Mouse (Mus musculus): ENCODE measurements at regions not wholly inside any gene's neighbourhood (a gene's known extent, or its start where the extent isn't known, plus 50 kb on each side); places are given as distances from the start of the nearest gene placed in this dataset.

DNA sequence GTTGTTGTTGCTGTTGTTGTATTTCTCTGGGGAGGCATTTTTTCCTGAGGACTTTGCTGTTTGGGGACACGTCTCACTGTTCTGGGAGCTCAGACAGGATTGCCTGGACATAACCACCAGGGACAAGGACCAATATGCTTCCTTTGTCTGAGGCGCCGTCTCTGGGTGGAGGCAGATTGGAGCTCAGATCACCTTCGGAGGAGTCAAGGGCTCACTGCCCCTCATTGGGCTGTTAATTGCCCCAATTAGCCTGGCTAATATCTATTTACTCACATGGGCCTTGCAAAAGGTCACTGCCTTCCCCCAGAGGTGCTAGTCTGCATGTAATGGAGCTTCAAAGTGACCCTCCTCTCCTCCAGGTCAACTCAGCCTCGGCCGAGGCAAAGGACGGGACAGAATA, 270.5 kb downstream of the 3100002H09Rik start:
- Histone ChIP-seq H3K36me3 (no peaks in the 10 kb centered on the region), H3K4me3 (replicated peaks) (no peak overlapping the region), H3K27ac (no peak overlapping the region), H3K9ac (no peak overlapping the region), H3K9me3 (replicated peaks) (0 out of 2 replicates have a peak, but pooled peaks cover 5% of the 10 kb centered on the region), H3K4me1 (0 out of 2 replicates have a peak, but pooled peaks cover 3% of the 10 kb centered on the region), H3K4me2 (no peak overlapping the region), H3K27me3 (peaks cover 11% of the 10 kb centered on the region; the same call in 1 of the 2 replicates)
- ATAC-seq (replicated peaks; ENCODE audit: low FRiP score) = no peak
- WGBS = 16% methylated on average over 7 of the region's 7 CpGs

DNA sequence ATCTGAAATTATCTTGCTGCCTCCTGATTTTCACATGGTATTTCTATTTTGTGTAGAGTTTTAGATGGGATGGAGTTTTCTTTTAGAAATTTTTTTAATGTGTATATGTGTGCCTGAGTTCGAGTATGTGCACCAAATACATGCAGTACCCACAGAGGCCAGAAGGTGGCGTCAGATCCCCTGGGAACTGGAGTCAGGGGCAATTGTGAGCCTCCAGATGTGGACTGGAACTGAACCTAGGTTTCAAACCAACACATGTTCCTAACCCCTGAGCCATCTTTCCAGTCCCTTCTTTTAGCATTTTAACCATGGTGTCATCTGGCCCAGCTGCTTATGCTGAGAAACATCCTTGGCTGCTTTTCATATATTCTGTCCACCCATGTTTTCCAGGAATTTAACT, 274.9 kb downstream of the 3100002H09Rik start:
- Histone ChIP-seq H3K27ac (no peak overlapping the region), H3K36me3 (no peaks in the 10 kb centered on the region), H3K4me3 (replicated peaks) (no peak overlapping the region), H3K9me3 (replicated peaks) (0 out of 2 replicates have a peak, but pooled peaks cover 5% of the 10 kb centered on the region), H3K4me1 (0 out of 2 replicates have a peak, but pooled peaks cover 3% of the 10 kb centered on the region), H3K4me2 (no peak overlapping the region), H3K9ac (no peak overlapping the region), H3K27me3 (peaks cover 9% of the 10 kb centered on the region; the same call in 1 of the 2 replicates)
- no peak for ATAC-seq (replicated peaks; ENCODE audit: low FRiP score)
- WGBS = 67% methylated on average over 2 of the region's 2 CpGs

DNA sequence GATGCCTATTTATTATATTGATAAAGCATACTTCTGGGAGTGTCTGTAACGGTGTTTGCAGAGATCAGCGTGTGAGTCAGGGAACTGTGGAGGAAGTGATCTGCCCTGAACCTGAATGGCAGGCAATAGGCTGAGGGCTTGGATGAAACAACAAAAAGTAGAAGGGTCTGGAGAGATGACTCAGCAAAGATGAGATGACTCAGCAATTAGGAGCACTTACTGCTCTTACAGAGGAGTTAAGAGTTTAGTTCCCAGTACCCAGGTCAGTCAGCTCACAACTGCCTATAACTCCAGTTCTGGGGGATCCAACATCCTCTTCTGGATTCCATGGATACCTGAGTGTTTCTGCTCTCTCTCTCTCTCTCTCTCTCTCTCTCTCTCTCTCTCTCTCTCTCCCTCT, 277.6 kb downstream of the 3100002H09Rik start:
- Histone ChIP-seq H3K4me2 (no peak overlapping the region), H3K36me3 (no peaks in the 10 kb centered on the region), H3K27me3 (0 out of 2 replicates have a peak, but pooled peaks cover 6% of the 10 kb centered on the region), H3K27ac (no peak overlapping the region), H3K4me1 (no peaks in the 10 kb centered on the region), H3K9me3 (replicated peaks) (peaks cover 5% of the 10 kb centered on the region; the same call in 1 of the 2 replicates), H3K9ac (no peak overlapping the region), H3K4me3 (replicated peaks) (no peak overlapping the region)
- no peak for ATAC-seq (replicated peaks; ENCODE audit: low FRiP score)
- 83% methylated on average over 2 of the region's 2 CpGs for WGBS

DNA sequence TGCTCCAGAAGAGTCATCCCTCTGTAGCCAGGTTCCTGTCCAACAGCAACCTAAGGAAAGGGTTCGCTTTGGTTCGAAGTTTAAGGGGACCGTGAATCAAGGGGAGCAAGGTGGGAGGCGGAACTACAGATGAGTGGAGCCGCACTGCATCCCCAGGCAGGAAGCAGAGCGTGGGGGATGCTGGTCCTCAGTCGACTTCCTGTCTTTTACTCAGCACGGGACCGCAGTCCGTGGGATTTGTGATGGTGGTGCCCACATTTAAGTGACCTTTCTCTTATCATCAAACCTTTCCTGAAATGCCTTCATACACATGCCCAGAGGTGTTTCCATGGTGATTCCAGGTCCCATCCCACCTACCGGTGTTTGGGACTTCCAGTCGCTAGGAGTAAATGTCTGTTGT, 278.2 kb downstream of the 3100002H09Rik start:
- no peak for ATAC-seq (replicated peaks; ENCODE audit: low FRiP score)
- no peak overlapping the region for H3K9ac ChIP-seq
- peaks cover 5% of the 10 kb centered on the region; the same call in 1 of the 2 replicates for H3K9me3 ChIP-seq (replicated peaks)
- H3K27me3 ChIP-seq = 0 out of 2 replicates have a peak, but pooled peaks cover 7% of the 10 kb centered on the region
- no peak overlapping the region for H3K4me2 ChIP-seq
- 80% methylated on average over 12 of the region's 12 CpGs for WGBS
- no peak overlapping the region for H3K4me3 ChIP-seq (replicated peaks)
- H3K36me3 ChIP-seq = no peaks in the 10 kb centered on the region
- H3K27ac ChIP-seq = no peak overlapping the region
- H3K4me1 ChIP-seq = no peaks in the 10 kb centered on the region

DNA sequence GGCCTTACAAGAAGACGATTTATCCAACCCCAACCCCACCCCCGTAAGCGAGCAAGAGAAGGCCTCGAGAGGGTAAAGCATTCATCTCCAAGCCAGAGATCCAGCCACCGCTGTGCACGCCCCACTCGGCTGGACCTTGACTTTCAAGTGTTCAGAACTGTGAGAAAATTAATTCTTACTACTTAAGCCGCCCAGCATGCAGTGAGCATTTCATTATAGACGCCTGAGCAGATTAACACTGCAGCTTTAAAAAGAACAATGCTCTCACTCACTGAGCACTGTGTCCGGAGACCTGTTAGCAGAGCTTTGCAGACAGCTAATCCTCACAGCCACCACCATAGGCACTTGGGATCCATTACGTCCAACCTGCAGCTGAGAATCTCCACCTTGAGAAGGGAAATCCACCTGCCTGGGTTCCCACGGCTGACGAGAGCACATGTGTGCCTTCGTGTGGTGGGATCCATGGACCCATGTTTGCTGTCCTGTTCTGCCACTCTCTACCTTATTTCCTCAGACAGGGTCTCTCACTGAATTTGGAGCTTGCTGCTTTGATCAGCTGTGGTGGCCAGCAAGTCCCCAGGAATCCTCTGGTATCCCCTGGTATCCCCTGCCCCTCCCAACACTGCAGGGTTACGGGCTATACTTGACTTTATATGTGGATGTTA, 281.4 kb downstream of the 3100002H09Rik start:
- no peak overlapping the region for H3K4me2 ChIP-seq
- no peaks in the 10 kb centered on the region for H3K36me3 ChIP-seq
- no peak overlapping the region for H3K4me3 ChIP-seq (replicated peaks)
- no peaks in the 10 kb centered on the region; the same call in 1 of the 2 replicates for H3K9me3 ChIP-seq (replicated peaks)
- 0 out of 2 replicates have a peak, but pooled peaks cover 7% of the 10 kb centered on the region for H3K27me3 ChIP-seq
- no peak overlapping the region for H3K27ac ChIP-seq
- ATAC-seq (replicated peaks; ENCODE audit: low FRiP score) = no peak
- 76% methylated on average over 15 of the region's 15 CpGs for WGBS
- no peak overlapping the region for H3K9ac ChIP-seq
- H3K4me1 ChIP-seq = no peaks in the 10 kb centered on the region

DNA sequence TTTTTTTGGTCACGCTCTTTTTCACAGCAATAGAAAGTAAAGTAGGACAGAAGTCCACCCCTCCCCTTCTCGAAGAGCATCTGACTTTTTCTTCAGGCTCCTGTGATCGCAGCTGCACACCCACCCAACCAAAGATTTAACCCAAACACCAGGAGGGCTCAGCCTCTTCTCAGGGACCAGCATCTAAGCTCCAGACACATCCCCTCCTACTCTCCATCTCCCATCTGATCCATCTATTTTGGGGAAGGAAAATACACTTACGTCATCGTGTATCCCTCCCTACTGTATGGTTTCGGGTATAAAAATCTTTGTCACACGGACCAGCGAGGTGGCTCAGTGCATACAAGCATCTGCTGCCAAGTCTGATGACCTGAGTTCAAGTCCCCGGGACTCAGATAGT, 284.3 kb downstream of the 3100002H09Rik start:
- Histone ChIP-seq H3K9me3 (replicated peaks) (no peaks in the 10 kb centered on the region; the same call in 1 of the 2 replicates), H3K4me1 (no peaks in the 10 kb centered on the region), H3K27me3 (0 out of 2 replicates have a peak, but pooled peaks cover 2% of the 10 kb centered on the region), H3K9ac (no peak overlapping the region), H3K36me3 (no peaks in the 10 kb centered on the region), H3K4me2 (no peak overlapping the region), H3K27ac (no peak overlapping the region), H3K4me3 (replicated peaks) (no peak overlapping the region)
- WGBS = 87% methylated on average over 9 of the region's 9 CpGs
- no peak for ATAC-seq (replicated peaks; ENCODE audit: low FRiP score)

DNA sequence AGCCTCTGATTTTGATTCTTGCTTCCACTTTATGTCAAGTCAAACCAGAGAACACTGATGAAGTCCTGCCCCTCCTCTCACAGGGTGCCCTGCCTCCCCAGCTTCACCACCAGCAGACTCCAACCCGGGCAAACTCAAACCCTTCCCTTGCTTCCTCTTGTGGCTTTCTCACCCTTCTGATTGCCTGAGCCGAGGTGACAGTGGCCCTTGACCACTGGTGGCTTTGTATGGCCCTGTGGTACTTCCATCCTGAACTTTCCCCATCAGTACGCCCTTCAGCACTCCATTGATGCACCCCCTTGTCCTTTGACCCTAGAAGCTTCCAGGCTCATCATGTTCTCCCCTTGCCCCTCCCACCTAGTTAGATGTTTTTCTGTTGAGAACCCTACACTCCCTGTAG, 287.0 kb downstream of the 3100002H09Rik start:
- H3K27me3 ChIP-seq = peaks cover 10% of the 10 kb centered on the region; the same call in 1 of the 2 replicates
- no peak overlapping the region for H3K9ac ChIP-seq
- no peaks in the 10 kb centered on the region; the same call in 1 of the 2 replicates for H3K9me3 ChIP-seq (replicated peaks)
- H3K4me3 ChIP-seq (replicated peaks) = no peak overlapping the region
- no peak overlapping the region for H3K27ac ChIP-seq
- H3K36me3 ChIP-seq = no peaks in the 10 kb centered on the region
- H3K4me2 ChIP-seq = no peak overlapping the region
- no peak for ATAC-seq (replicated peaks; ENCODE audit: low FRiP score)
- no peaks in the 10 kb centered on the region for H3K4me1 ChIP-seq
- WGBS = 69% methylated on average over 3 of the region's 3 CpGs

DNA sequence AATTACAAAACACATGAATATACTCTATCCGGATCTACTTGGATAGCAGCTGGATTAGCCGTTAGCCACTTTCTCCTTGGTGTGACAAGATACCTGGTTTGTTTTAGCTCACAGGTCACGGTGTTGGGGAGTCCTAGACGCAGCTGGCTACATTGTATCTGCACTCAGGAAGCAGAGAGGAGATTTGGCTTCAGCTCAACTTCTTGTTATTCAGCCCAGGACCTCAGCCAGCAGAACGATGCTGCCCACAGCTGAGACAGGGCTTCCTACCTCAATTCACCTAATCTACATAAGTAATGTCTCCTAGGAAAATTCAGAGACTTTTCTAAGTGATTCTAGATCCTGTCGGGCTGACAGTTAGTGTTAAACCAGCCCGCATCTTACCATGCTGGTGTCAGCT, 289.4 kb downstream of the 3100002H09Rik start:
- Histone ChIP-seq H3K4me3 (replicated peaks) (no peak overlapping the region), H3K36me3 (no peaks in the 10 kb centered on the region), H3K27me3 (peaks cover 8% of the 10 kb centered on the region; the same call in 1 of the 2 replicates), H3K4me2 (no peak overlapping the region), H3K9me3 (replicated peaks) (no peaks in the 10 kb centered on the region), H3K4me1 (no peaks in the 10 kb centered on the region), H3K9ac (no peak overlapping the region), H3K27ac (no peak overlapping the region)
- no peak for ATAC-seq (replicated peaks; ENCODE audit: low FRiP score)
- 68% methylated on average over 7 of the region's 7 CpGs for WGBS

DNA sequence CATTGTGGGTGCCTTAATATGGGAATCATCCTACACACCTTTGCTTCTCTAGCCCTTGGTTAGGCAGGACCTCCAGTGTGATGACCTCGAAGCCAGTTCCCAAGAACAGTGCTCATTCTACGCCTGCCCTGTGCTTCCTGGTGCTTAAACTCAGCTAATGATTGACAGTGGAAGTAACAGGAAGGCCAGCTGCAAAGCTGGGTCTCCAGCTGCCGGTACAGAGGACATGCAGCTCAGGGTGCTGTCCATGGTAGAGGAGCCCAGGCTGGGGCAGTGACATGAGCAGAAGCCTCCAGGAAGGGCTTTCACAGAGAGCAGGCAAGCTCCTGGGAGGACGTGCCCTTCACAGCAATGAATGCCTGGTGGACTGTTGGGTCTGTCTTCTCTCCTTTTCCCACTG, 293.6 kb downstream of the 3100002H09Rik start:
- H3K36me3 ChIP-seq = no peaks in the 10 kb centered on the region
- no peaks in the 10 kb centered on the region for H3K4me1 ChIP-seq
- ATAC-seq (replicated peaks; ENCODE audit: low FRiP score) = peak; percentile 66
- H3K4me2 ChIP-seq = no peak overlapping the region
- no peak overlapping the region for H3K27ac ChIP-seq
- no peak overlapping the region for H3K9ac ChIP-seq
- peaks cover 10% of the 10 kb centered on the region; the same call in 1 of the 2 replicates for H3K27me3 ChIP-seq
- no peak overlapping the region for H3K4me3 ChIP-seq (replicated peaks)
- no peaks in the 10 kb centered on the region for H3K9me3 ChIP-seq (replicated peaks)
- 17% methylated on average over 4 of the region's 4 CpGs for WGBS

DNA sequence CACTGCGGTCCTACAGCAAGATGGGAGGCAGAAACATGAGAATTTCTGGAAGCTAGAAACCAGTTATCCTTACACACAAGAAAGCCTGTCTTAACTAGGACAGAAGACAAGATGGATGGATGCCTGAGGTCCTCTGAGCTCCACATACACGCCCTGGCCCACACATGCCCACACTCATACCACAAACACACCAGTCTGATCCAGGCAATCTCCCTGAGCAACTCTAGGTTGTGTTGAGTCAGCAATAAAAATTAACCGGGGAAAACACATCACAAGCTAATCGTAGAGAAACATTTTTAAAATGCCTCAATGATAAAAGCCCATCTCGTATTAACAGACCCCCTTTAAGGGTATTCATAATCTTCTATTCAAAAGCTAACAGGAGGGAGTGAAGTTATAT, 298.9 kb downstream of the 3100002H09Rik start:
- Histone ChIP-seq H3K27ac (no peak overlapping the region), H3K4me2 (no peak overlapping the region), H3K4me3 (replicated peaks) (no peak overlapping the region), H3K36me3 (no peaks in the 10 kb centered on the region), H3K9ac (no peak overlapping the region), H3K27me3 (peaks cover 31% of the 10 kb centered on the region), H3K9me3 (replicated peaks) (no peaks in the 10 kb centered on the region), H3K4me1 (peaks cover 8% of the 10 kb centered on the region)
- ATAC-seq (replicated peaks; ENCODE audit: low FRiP score) = no peak
- 67% methylated on average over 5 of the region's 5 CpGs for WGBS

DNA sequence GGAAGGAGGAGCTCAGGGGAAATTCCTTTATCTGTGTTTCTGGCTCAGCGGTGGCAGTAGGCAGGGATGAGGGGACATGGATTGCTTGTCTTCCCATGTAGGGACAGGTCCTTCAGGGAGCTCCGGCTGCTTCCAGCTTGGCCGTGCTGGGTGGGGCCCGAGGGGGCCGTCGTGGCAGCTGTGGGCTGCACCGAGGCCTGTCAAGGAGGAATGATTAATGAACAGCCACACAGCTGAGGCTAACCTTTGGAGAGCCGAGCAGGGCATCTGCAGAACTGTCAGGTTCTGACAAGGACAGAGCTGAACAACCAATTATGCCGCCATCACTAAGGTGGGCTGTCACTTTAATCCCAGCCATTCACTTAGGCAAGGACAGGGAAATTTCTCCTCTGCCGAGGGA, 300.0 kb downstream of the 3100002H09Rik start:
- Histone ChIP-seq H3K9me3 (replicated peaks) (no peaks in the 10 kb centered on the region), H3K4me1 (peaks cover 8% of the 10 kb centered on the region), H3K27me3 (peaks cover 31% of the 10 kb centered on the region), H3K9ac (no peak overlapping the region), H3K36me3 (no peaks in the 10 kb centered on the region), H3K27ac (no peak overlapping the region), H3K4me2 (no peak overlapping the region), H3K4me3 (replicated peaks) (no peak overlapping the region)
- WGBS = 7% methylated on average over 10 of the region's 10 CpGs
- ATAC-seq (replicated peaks; ENCODE audit: low FRiP score) = peak; percentile 43; the same call in 1 of the 2 replicates

DNA sequence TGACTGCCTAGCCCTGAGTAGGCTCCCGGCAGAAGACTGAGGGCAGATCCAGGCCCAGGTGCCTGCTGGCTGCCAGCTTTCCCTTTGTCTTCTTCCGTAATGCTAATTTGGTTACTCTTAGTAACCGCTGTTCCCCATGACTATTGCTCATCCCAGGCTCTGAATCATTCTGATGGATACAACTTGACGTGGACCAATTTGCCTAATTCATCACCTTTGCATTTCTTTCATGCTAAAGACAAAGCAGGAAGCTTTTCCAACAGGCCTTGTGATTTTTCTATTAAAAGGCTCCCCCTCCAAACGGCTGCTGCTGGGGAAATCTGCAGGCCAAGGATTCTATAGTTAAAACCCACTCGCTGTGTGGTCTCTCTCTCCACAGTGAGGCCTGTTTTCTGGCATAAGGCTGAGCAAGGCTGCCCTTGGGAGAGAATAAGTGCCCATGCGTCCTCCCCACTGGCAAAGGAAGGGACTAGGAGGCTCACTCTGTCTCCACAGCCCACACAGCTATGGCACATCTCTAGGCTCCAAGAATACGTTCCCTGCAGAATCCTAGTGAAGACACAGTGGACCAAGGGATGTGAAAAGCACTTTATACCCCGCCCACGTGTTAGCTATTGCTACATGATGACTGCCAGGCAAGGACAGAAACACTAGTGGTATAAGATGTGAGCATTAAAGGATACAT, 304.6 kb downstream of the 3100002H09Rik start:
- WGBS = 74% methylated on average over 10 of the region's 10 CpGs
- Histone ChIP-seq H3K9ac (no peak overlapping the region), H3K9me3 (replicated peaks) (no peaks in the 10 kb centered on the region), H3K4me1 (peaks cover 8% of the 10 kb centered on the region), H3K36me3 (no peaks in the 10 kb centered on the region), H3K27ac (no peak overlapping the region), H3K4me3 (replicated peaks) (no peak overlapping the region), H3K27me3 (peaks cover 41% of the 10 kb centered on the region), H3K4me2 (no peak overlapping the region)
- no peak for ATAC-seq (replicated peaks; ENCODE audit: low FRiP score)
